Mouse (Mus musculus): Measurements from ENCODE around the gene Sash1. TPM values are rescaled to one million over a fixed set of nuclear protein-coding genes. Genes with fewer than 3 reads are reported as not detected.

Gene Sash1
- 10 to 100 TPM; 53.8 to 63.6 TPM for total RNA-seq (2021)

- intact Hi-C loops (cut with DNase I) = loop anchor here (2.0 kb wide), 1 partner anchor 21 kb away; no protein-coding TSS in a partner anchor
Observed at GRCm38 (mm10) chr10:8885630-8886527, at the start of gene Sash1. Gene Sash1 (minus strand): TSS chr10:8886070.

GRCm38 (mm10) chr10:8935601-8936000 is 49.7 kb upstream of the Sash1 start:
- peak; percentile 62 to 67 for DNase-seq
- intact Hi-C loops (cut with DNase I) = no loop called here

More at GRCm38 (mm10) chr10:8885630-8886527, at the start of gene Sash1:
- DNase-seq = peak; percentile 91 to 92

DNA sequence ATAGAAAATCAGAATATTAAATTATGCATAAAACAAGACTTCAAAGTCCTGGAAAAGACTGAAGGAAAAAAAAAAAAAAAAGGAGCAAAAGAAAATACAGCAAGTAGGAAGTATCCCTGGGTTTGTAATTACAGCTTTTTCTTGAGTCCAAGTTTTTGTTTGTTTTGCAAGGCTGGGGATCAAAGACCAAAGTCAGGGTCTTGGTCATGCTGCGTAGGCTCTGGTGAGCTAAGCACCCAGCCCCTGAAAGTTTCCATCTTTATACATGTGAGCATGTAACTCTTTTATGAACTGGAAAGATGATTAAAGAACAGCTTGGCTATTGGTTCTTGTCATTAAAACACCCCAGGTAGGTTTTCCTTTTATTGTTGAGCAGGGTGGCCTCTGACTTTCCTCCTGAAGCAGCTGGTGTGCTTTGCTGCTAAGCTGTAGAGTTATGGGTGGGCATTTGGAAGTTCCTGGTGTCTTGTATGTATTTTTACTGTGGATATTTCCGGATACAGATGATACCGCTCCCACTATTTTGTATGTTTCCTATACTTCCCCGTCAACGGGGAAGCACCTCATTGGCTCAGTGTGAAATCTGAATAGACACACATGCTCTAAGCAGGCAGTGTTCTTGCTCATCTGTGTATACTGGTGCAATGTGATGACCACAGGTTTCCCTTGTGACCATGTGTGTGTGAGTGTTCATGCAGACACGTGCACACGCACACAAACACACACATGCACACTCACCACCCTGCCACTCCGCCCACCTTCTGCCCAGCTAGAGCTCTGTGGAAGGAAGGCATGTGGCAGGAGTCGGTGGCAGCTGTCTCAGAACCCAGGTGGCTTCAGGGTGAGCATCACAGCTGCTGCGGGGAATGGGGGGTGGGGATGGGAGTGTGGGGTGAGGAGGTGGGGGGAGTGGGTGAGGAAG is 47.8 kb upstream of the Sash1 start:
- DNase-seq = no peak
- intact Hi-C loops (cut with DNase I) = no loop called here

DNA sequence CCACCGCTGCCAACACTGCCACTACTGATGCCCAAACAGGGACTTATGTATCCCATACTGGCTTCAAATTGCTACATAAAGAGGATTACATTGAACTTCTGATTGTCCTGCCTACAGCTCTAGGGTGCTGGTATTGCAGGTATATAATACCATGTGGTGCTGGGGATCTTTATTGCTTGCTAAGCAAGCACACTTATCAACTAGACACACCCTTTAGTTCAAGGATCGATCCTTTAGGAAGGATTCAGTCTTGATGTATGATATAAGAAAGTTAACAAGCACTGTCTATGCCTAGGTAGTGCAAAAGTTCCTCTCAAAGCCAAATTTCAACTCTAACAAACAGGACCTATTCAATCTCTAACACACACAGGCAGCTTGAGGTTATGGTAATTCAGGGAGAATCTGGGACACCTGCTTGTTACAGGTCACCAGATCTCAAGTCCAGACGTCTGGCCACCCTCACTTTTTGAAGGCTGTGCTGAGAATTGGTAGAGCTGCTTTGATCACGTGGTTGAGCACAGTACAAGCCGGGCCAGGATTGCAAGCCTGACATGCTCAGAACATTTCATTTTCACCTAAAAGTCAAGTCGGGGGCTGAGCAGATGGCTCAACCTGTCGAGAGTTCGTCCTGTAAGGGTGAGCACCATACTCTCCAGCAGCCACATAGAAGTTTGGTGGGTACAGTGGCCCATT is 45.8 kb upstream of the Sash1 start:
- no peak for DNase-seq
- intact Hi-C loops (cut with DNase I) = no loop called here

DNA sequence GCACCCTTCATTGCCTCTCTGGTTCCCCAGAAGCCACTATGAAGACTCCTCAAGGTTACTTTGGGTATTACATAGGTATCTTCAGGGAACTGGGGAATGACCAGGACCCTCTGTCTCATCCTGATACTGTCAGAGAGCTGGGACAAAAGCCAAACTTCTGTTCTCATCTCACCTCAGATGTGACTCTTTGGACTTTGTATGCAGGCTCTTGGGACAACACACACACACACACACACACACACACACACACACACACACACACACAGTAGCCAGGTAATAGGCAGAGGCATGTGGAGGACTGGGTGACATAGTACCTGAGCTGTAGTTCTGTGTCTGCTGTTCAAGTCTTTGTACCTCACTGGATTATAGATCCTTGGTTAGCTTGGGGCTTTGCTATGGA is 44.8 kb upstream of the Sash1 start:
- DNase-seq = no peak
- intact Hi-C loops (cut with DNase I) = no loop called here

DNA sequence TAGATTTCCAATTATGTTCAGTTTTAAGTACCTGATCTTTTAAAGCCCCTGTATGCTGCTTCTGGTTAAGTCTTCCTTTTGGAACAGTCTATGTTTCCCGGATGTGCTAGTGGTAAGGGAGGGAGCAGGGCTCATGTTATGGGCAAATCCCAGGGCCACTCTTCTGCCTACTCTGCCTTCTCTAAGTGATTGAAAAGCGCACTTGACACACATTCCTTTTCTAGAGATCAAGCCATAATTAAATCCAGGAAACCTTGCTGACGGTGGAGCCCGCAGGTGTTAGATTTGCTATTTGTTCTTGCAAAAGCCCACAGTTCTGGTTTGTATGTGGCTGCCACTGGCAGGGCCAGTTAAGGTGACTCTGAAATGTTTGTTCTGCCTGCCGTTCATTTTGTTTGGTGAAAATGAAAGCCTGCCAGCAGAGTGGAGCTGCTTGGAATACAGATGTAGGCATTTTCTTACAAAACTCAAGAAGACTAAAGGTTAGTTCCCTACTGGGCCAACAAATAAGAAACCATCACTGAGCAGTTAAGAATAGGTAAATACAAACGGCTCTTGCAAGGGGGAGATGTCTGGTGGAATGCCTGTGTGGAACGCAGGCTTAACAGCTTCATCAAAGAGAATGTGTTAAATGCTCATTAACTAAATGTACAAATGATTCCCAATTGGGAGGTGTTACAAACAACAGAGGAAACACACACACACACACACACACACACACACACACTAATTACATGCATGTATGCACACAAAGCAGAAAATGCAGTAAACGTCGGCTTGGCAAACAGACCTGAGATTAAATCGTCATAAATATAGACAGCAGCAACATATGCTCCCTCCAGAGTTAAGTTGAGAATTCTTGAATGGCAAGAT is 43.1 kb upstream of the Sash1 start:
- intact Hi-C loops (cut with DNase I) = no loop called here
- DNase-seq = no peak

DNA sequence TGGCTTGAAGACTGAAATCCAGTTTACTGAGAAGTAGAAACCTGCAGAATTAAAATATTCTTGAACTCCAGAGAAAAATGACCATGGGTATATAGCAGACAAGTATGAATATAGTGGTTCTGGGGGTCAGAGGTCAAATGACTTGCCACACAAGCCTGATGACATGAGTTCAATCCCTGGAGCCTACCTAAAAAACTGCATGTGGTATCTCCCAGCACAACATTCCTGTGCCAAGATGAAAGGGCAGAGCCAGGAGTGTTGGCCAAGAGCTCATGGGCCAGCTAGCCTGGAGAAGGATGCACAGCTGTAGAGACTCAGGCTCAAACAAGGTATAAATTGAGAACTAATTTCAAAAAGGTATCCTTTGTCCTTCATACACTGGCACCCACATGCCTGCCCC is 42.4 kb upstream of the Sash1 start:
- intact Hi-C loops (cut with DNase I) = no loop called here
- DNase-seq = no peak

DNA sequence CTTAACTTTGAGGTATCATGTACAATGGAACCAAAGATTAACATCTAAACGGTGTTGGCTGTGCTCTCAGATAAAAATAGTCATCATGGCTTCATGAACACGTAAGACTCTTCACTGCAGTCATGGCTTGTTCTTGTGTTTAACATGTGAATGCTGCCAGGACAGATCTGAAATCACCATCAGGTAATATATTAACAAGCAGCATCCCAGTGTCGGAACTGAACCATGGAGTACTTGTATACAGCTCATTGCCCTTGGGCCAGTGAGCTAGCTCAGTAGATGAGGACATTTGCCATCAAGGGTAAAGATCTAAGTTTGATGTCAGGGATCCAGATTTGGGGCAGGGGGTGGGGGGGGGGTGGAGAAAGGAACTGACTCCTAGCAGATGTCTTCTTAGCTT is 41.0 kb upstream of the Sash1 start:
- no peak for DNase-seq
- intact Hi-C loops (cut with DNase I) = no loop called here

DNA sequence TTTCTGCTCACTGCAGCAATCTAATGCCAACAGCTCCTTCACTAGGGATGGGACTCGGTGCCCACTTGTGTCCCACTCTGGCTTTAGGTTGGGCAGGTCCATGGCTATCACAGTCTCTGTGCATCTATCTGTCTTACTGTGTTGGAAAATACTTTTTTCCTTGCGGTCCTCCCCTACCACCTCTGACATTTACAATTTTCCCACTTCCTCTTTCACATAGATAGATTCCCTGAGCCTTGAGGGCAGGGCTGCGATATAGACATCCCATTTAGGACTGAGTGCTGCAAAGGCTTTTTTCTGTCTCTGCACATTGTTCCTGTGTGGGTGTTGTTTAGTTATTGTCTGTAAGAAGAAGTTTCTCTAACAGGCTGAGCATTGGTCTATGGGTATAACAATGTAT is 40.4 kb upstream of the Sash1 start:
- intact Hi-C loops (cut with DNase I) = no loop called here
- no peak for DNase-seq

DNA sequence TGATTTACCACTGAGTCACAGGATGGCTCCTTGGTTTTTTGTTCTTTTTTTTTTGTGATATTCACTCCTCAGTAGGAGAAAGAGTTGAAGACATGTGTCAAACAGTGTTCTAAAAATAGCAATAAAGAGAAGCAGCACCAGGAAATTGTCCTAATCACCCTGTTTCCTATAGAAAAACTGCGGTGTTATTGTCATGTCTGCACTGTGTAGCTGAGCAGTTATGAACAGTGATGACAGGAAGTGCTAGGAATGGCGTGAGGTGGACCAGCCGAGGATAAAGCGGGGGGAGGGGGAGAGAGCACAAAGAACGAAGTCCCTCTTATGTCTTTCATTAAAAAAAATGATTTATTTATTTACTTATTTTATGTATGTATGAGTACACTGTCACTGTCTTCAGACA is 39.4 kb upstream of the Sash1 start:
- intact Hi-C loops (cut with DNase I) = no loop called here
- DNase-seq = no peak

- no peak for DNase-seq
- intact Hi-C loops (cut with DNase I) = no loop called here
Observed at GRCm38 (mm10) chr10:8921098-8921693, 35.3 kb upstream of the Sash1 start.

- DNase-seq = no peak
- intact Hi-C loops (cut with DNase I) = no loop called here
Observed at GRCm38 (mm10) chr10:8917798-8918197, 31.9 kb upstream of the Sash1 start.

GRCm38 (mm10) chr10:8917350-8917749 is 31.5 kb upstream of the Sash1 start:
- intact Hi-C loops (cut with DNase I) = no loop called here
- no peak for DNase-seq

DNA sequence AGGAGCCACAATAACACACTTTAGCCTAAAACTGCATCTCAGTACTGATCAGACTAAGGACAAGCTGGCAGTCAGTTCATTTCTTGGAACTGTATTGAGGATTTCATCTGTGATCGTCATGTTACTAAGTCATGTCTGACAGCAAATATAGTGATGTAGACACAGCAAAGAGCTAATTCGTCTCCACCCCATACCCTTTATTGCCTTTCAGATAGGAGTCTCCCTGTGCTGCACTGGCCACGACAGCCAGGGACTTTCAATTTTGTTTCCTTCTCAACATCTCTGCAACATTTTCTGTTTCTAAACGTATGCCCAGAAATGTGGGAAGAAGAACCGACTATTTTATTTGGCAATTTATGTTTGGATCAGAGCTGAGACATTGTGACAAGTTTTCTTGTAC is 29.9 kb upstream of the Sash1 start:
- DNase-seq = no peak
- intact Hi-C loops (cut with DNase I) = no loop called here

GRCm38 (mm10) chr10:8913904-8914303 is 28.0 kb upstream of the Sash1 start:
- no peak for DNase-seq
- intact Hi-C loops (cut with DNase I) = loop anchor here (5.0 kb wide), 1 partner anchor 58 kb away; no protein-coding TSS in a partner anchor

GRCm38 (mm10) chr10:8912706-8913275 is 26.9 kb upstream of the Sash1 start:
- intact Hi-C loops (cut with DNase I) = loop anchor here (5.0 kb wide), 1 partner anchor 60 kb away; no protein-coding TSS in a partner anchor

GRCm38 (mm10) chr10:8912213-8912612 is 26.3 kb upstream of the Sash1 start:
- no peak for DNase-seq
- intact Hi-C loops (cut with DNase I) = loop anchor here (5.0 kb wide), 1 partner anchor 60 kb away; no protein-coding TSS in a partner anchor

More at GRCm38 (mm10) chr10:8912706-8913275, 26.9 kb upstream of the Sash1 start:
- peak in 1 of 2 experiments; percentile 37 for DNase-seq

GRCm38 (mm10) chr10:8910237-8910990 is 24.5 kb upstream of the Sash1 start:
- DNase-seq = no peak
- intact Hi-C loops (cut with DNase I) = loop anchor here (5.0 kb wide), 1 partner anchor 62 kb away; no protein-coding TSS in a partner anchor

Measured in heart, postnatal 10 days (tissue).